Mouse (Mus musculus) CD4-positive naive resting alpha-beta T cell, adult 57 days (primary cell): ENCODE measurements around the gene Tmem251. TPM values are rescaled to one million over a fixed set of nuclear protein-coding genes. Genes with fewer than 3 reads are reported as not detected.

Source experiments
- total RNA-seq: library from RNA; stranded (reverse); gene quantifications from one replicate; pipeline ENCODE4 v1.2.4, GENCODE M21; 2023

The Tmem251 gene
- 14.8 TPM for total RNA-seq

GRCm38 (mm10) chr12:102743589-102744574, at the start of gene Tmem251, which contains the start of gene Moap1:
Gene Tmem251, plus strand, starts transcription at chr12:102743762.
Gene Moap1, minus strand, starts transcription at chr12:102743661.

GRCm38 (mm10) chr12:102704457-102705198, 38.9 kb upstream of the Tmem251 start, which contains the start of gene Itpk1:
Gene Itpk1, minus strand, starts transcription at chr12:102704930.

GRCm38 (mm10) chr12:102757689-102758402, 14.3 kb downstream of the Tmem251 start, which contains the start of the genes Gm28051, Gon7 and Ubr7:
Gene Gm28051, minus strand, starts transcription at chr12:102757765.
Gene Gon7, minus strand, starts transcription at chr12:102757803.
Gene Ubr7, plus strand, starts transcription at chr12:102757967.

GRCm38 (mm10) chr12:102758403-102758756, 14.8 kb downstream of the Tmem251 start, which contains the start of gene Gm20604:
Gene Gm20604, minus strand, starts transcription at chr12:102758672.

Other genes starting within 250 kb of the Tmem251 start
- gene Chga, start 188.8 kb upstream of the Tmem251 start, total RNA-seq = not detected
- 61.9 TPM for gene Itpk1, start 38.8 kb upstream of the Tmem251 start, total RNA-seq
- gene Moap1, start 101 bp upstream of the Tmem251 start, total RNA-seq = 9.6 TPM
- not detected for gene Gm28051, start 14.0 kb downstream of the Tmem251 start, total RNA-seq
- 32.6 TPM for gene Gon7, start 14.0 kb downstream of the Tmem251 start, total RNA-seq
- gene Ubr7, start 14.2 kb downstream of the Tmem251 start, total RNA-seq = 21.2 TPM
- gene Gm20604, start 14.9 kb downstream of the Tmem251 start, total RNA-seq = 4.8 TPM
- 55.2 TPM for gene Btbd7, start 134.7 kb downstream of the Tmem251 start, total RNA-seq
- gene Cox8c, start 155.6 kb downstream of the Tmem251 start, total RNA-seq = not detected
- gene Unc79, start 205.1 kb downstream of the Tmem251 start, total RNA-seq = not detected